Mouse (Mus musculus) lung, embryonic 16.5 days (tissue): ENCODE measurements around the gene Slc30a1. TPM values are rescaled to one million over a fixed set of nuclear protein-coding genes. Genes with fewer than 3 reads are reported as not detected.

Experiments used
- ATAC-seq: fragments of 200-750 bp; cut with Nextera tagmentation; 2 replicates; pipeline ENCODE4 v1.8.0; 2017; ENCODE audit warnings: low read depth, mild to moderate bottlenecking, moderate library complexity
- H3K27ac ChIP-seq: fragments of 300-500 bp; sonication (generic); 2 replicates; pipeline ENCODE4 v1.5.1; 2014; ENCODE audit warnings: mild to moderate bottlenecking, control low read depth, low read length
- H3K27me3 ChIP-seq: fragments of 300-500 bp; sonication (generic); 2 replicates; pipeline ENCODE4 v1.6.1; 2014; ENCODE audit warnings: low read depth, low read length, mixed read lengths; ENCODE audit not compliant: control insufficient read depth, insufficient read depth
- H3K36me3 ChIP-seq: fragments of 300-500 bp; sonication (generic); 2 replicates; pipeline ENCODE4 v1.6.1; 2014; ENCODE audit warnings: low read length; ENCODE audit not compliant: control insufficient read depth, insufficient read depth
- H3K4me1 ChIP-seq: fragments of 300-500 bp; sonication (generic); replicated peaks from 2 replicates; pipeline ENCODE4 v1.6.1; 2014; ENCODE audit warnings: low read length, mixed read lengths; ENCODE audit not compliant: control insufficient read depth, insufficient read depth
- H3K4me2 ChIP-seq: fragments of 300-500 bp; sonication (generic); 2 replicates; pipeline ENCODE4 v1.6.1; 2014; ENCODE audit warnings: low read depth, low read length, control low read depth
- H3K4me3 ChIP-seq: fragments of 300-500 bp; sonication (generic); 2 replicates; pipeline ENCODE4 v1.5.1; 2014; ENCODE audit warnings: mild to moderate bottlenecking, low read length, control low read depth
- H3K9ac ChIP-seq: fragments of 300-500 bp; sonication (generic); 2 replicates; pipeline ENCODE4 v1.6.1; 2014; ENCODE audit warnings: low read length, control low read depth
- H3K9me3 ChIP-seq: fragments of 300-500 bp; sonication (generic); 2 replicates; pipeline ENCODE4 v1.6.1; 2016; ENCODE audit warnings: low read length; ENCODE audit not compliant: control insufficient read depth
- WGBS: fragments of 180-500 bp; shearing (Covaris S2); extraction: QIAGEN DNeasy Blood & Tissue Kit; methylation state at CpG from one replicate; pipeline ENCODE4 v1.1.7; 2014; 5-methylcytosine and 5-hydroxymethylcytosine counted together
- polyA plus RNA-seq: library from polyadenylated mRNA; unstranded; fragments of >200 nt; fragmentation: Nextera tagmentation; extraction: Ambion mirVana; gene quantifications from 2 replicates; pipeline ENCODE4 v1.2.1, GENCODE M21; 2015

Slc30a1 gene
- polyA plus RNA-seq, 1 experiment from 2014 or later, result 1.8 TPM

DNA sequence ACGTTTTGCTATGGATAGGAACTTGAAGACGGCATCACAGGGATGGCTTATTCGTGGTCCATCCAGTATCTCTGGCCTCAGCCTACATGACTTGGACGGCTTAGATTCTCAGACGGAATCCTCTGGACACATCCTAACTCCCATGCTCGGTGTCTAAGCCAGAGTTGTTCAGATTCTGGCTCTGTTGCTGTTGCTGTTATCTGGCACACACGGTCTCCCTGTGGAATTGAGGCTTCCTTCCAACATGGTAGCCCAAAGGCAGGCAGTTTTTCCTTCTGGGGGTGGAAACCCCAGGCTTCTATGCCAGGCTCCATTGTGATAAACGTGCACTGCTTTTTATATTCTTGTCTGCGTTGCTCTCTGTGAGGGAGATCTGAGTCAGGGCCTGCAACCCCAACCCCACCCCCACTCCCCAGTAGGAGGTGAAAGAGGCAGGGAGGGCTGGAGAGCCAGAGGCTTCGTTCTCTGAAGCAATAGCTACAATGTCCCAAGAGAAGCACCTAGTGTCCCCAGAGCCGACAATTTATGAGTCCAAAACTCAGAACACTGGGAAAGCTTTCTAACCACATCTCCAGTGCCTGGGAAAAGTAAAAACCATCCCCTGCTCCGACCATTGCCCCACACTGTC, 23.4 kb downstream of the Slc30a1 start:
- Histone ChIP-seq H3K36me3 (no peaks in the 10 kb centered on the region), H3K27me3 (no peaks in the 10 kb centered on the region), H3K4me3 (no peak overlapping the region), H3K9me3 (no peaks in the 10 kb centered on the region), H3K4me1 (no peaks in the 10 kb centered on the region), H3K27ac (no peak overlapping the region), H3K4me2 (no peak overlapping the region), H3K9ac (no peak overlapping the region)
- 67% methylated on average over 12 of the region's 12 CpGs for WGBS
- no peak for ATAC-seq

DNA sequence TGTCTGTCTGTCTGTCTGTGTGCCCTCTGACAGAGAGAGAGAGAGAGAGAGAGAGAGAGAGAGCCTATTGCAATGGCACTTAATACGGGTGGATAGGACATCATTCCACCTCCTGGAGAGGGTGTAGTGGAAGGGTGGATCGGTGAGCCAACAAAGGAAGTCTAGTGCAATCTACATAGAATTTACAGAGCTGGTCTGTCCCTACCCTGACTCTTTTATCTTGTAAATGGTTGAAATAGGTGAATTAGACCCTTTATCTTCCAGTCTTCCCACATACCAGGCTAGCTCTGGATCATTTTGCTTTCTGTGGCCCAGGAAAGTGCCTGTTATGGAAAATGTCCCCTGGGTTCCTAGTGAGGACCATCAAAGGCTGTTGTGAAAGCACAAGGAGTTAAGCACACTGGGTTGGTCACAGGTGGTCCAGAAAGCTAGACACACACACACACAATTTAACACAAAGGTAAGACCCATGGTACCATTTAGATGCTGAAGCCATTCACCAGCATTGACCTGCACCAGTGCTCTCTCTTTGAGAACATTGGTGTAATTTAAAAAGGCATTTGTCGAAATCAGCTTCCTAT, 24.0 kb downstream of the Slc30a1 start:
- ATAC-seq, result no peak
- H3K4me2 ChIP-seq, result no peak overlapping the region
- H3K36me3 ChIP-seq, result no peaks in the 10 kb centered on the region
- H3K27ac ChIP-seq, result no peak overlapping the region
- 79% methylated on average over 3 of the region's 3 CpGs for WGBS
- H3K27me3 ChIP-seq, result no peaks in the 10 kb centered on the region
- no peak overlapping the region for H3K4me3 ChIP-seq
- no peaks in the 10 kb centered on the region for H3K9me3 ChIP-seq
- H3K4me1 ChIP-seq, result no peaks in the 10 kb centered on the region
- H3K9ac ChIP-seq, result no peak overlapping the region

DNA sequence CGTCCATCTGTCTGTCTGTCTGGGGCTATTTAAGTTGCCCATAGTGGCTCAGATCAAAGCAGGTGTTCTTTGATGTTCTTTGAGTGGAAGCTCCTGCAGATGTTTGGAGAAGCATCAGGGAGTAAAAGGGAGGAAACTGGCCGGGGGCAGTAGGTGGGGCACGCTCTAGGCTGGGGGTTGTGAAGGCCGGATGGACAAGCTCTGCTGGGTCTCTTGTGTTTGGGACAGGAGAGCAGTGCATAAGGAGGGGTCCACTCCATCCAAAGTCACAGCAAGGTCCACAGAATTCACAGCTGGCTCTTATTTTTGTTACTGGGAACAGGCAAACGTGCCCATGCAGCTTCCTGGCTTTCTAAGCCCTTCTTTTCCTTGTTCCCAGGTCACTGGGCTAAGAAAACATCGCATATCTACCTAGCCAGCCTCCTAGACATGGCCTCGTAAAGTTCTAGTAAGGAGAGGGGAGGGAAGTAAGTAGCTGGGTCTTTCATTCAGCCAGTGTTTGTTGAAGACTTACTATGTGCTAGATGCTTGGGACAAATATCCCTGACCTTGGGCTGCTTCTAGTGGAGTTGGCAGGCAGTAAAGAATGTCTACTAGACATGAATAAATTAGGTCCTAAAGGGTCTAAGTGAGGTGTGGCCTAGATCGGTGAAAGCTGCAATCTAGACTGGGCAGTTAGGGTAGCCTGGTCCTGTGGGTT, 25.9 kb downstream of the Slc30a1 start:
- no peak overlapping the region for H3K27ac ChIP-seq
- no peaks in the 10 kb centered on the region for H3K9me3 ChIP-seq
- H3K36me3 ChIP-seq, result no peaks in the 10 kb centered on the region
- WGBS, result 58% methylated on average over 8 of the region's 8 CpGs
- no peak overlapping the region for H3K4me3 ChIP-seq
- H3K9ac ChIP-seq, result no peak overlapping the region
- no peak for ATAC-seq
- H3K4me1 ChIP-seq, result no peaks in the 10 kb centered on the region
- no peak overlapping the region for H3K4me2 ChIP-seq
- no peaks in the 10 kb centered on the region for H3K27me3 ChIP-seq

DNA sequence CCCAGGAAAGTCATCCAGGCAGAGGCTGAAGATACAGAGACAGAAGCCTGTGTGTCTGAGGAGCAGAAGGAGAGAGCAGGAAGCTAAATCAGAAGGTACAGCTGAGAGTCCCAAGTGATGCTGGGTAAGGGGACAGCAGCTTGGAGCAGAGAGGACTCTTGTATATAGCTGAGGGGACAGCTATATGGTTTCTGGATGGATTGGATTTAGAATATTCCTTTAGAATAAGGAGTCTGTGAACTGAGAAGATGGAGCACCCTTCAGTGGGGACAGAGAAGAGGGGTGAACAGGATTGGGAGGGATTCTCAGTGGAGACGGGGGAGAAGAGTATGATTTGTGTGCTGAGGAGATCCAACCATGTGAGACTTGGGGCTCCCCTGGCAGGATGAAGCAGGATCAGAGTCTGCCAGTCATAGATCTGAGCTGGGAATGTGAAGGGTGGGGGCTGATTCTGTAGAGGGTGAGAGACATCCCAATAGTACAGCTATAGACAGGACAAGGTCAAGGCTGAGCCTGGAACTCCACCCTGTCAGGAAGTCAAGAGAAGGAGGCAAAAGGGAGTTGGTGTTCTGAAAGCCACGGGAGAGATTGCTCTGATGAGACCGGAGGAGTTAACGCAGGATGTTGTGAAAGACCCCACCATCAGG, 26.5 kb downstream of the Slc30a1 start:
- Histone ChIP-seq H3K36me3 (no peaks in the 10 kb centered on the region), H3K27ac (no peak overlapping the region), H3K27me3 (no peaks in the 10 kb centered on the region), H3K4me2 (no peak overlapping the region), H3K4me1 (no peaks in the 10 kb centered on the region), H3K9ac (no peak overlapping the region), H3K9me3 (no peaks in the 10 kb centered on the region), H3K4me3 (no peak overlapping the region)
- ATAC-seq, result no peak
- WGBS, result 58% methylated on average over 4 of the region's 4 CpGs

DNA sequence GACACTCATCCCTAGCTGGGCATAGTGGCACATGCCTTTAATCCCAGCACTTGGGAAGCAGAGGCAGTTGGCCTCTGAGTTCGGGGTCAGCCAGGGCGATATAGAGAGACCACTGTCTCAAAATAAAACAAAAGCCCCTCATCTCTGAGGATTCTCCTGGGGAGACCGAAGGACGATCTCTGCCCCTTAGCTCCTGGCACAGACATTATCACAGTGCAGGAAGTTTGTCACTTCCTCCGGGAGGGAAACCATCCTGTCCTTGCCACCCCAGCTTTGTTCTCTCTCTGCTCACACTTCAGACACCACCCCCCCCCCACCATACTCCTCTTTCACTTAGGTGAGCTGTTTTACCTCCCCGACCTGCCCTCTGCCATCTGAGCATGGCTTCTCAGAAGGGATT, 37.1 kb downstream of the Slc30a1 start:
- Histone ChIP-seq H3K36me3 (no peaks in the 10 kb centered on the region), H3K4me1 (0 out of 2 replicates have a peak, but pooled peaks cover 2% of the 10 kb centered on the region), H3K9ac (no peak overlapping the region), H3K4me2 (no peak overlapping the region), H3K9me3 (no peaks in the 10 kb centered on the region), H3K27me3 (no peaks in the 10 kb centered on the region), H3K4me3 (no peak overlapping the region), H3K27ac (no peak overlapping the region)
- WGBS, result 58% methylated on average over 6 of the region's 6 CpGs
- ATAC-seq, result no peak

DNA sequence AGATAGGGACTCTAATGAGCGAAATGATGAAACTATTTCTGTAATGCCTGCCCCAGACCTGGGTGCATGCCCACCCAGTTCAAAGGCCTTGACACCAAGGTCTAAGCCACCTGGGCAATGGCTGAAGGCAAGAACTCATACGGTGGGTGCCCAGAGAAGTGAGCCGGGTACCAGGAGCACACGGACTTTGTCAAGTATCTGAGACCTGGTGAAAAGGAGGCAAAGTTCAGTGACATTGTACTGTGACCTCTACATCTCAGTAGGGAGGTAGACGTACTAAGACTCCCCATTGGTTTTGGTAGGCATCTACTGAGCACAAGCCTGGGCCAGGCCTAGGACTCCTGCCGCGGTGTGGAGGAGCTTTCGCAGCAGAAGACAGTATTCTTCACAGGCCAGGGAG, 38.8 kb downstream of the Slc30a1 start:
- H3K9me3 ChIP-seq, result no peaks in the 10 kb centered on the region
- no peak for ATAC-seq
- 91% methylated on average over 8 of the region's 8 CpGs for WGBS
- H3K4me3 ChIP-seq, result no peak overlapping the region
- no peaks in the 10 kb centered on the region for H3K27me3 ChIP-seq
- H3K9ac ChIP-seq, result no peak overlapping the region
- H3K4me1 ChIP-seq, result 0 out of 2 replicates have a peak, but pooled peaks cover 2% of the 10 kb centered on the region
- H3K36me3 ChIP-seq, result no peaks in the 10 kb centered on the region
- H3K27ac ChIP-seq, result no peak overlapping the region
- H3K4me2 ChIP-seq, result no peak overlapping the region

DNA sequence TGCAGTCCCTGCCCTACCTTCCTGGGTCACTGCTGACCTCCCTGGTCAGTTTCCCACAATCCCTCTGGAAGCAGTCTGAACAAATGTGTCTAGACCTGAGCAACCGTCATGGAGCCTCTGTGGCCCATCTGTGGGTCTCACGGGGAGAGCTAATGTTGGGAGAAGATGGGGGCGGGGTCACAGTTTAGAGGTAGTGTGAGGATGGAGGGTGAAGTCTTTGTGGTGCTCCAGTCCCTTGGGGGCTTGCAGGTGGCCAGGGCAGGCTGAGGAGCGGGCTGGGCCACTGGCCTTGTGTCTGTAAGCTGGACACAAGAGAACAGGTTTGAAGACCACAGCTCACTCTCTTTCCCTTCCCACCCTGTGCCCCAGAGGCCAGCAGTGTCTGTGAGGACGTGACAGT, 39.2 kb downstream of the Slc30a1 start:
- Histone ChIP-seq H3K9ac (no peak overlapping the region), H3K4me2 (no peak overlapping the region), H3K36me3 (no peaks in the 10 kb centered on the region), H3K4me3 (no peak overlapping the region), H3K27ac (no peak overlapping the region), H3K9me3 (no peaks in the 10 kb centered on the region), H3K27me3 (no peaks in the 10 kb centered on the region), H3K4me1 (0 out of 2 replicates have a peak, but pooled peaks cover 2% of the 10 kb centered on the region)
- WGBS, result 78% methylated on average over 5 of the region's 5 CpGs
- no peak for ATAC-seq

DNA sequence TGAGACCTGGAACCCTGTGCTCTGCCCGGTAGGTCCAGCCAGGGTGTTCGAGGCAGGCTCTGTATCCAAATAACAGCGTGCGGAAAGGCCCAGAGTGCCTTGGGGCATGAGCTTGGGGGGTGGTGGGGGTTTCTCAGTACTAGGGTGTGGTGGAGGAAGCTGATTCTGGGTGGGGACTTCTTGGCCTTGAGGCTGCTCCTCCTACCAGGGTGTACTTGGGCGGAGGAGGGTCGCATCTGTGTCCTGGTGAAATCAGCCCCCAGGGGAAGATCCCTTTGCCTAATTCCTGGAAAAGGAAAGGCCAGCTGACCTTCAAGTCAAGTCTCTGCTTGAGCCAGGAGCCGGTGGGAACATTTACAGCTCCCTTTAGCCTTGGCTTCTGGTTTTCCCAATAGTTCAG, 39.7 kb downstream of the Slc30a1 start:
- 75% methylated on average over 7 of the region's 7 CpGs for WGBS
- H3K27ac ChIP-seq, result peak overlapping the region; percentile 51
- no peak for ATAC-seq

DNA sequence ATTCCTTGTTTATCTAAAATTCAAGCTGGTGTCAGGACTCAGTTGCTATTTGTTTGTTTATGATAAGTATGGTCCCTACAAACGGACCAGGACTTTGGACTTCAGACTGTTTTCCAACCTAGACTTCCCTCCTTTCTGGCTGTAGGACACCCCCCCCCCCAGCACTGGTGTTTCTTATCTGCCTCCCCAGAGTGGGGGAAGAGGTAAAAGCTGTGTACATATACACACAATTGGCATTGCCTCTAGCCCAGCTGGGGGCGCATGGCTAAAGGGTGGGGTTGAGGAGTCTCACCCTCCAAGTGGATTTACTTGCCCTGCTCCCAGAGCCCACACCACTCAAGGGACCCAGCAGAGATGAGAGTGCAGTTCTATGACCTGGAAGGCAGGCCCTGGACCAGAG, 40.3 kb downstream of the Slc30a1 start:
- no peaks in the 10 kb centered on the region for H3K27me3 ChIP-seq
- H3K9me3 ChIP-seq, result no peaks in the 10 kb centered on the region
- WGBS, result 30% methylated on average over 2 of the region's 2 CpGs
- ATAC-seq, result no peak
- no peak overlapping the region for H3K4me2 ChIP-seq
- H3K9ac ChIP-seq, result no peak overlapping the region
- no peak overlapping the region for H3K4me3 ChIP-seq
- no peak overlapping the region for H3K27ac ChIP-seq
- no peaks in the 10 kb centered on the region for H3K36me3 ChIP-seq
- 0 out of 2 replicates have a peak, but pooled peaks cover 2% of the 10 kb centered on the region for H3K4me1 ChIP-seq

More for the DNA sequence above, 39.7 kb downstream of the Slc30a1 start:
- H3K4me1 ChIP-seq, result 0 out of 2 replicates have a peak, but pooled peaks cover 2% of the 10 kb centered on the region
- no peak overlapping the region for H3K4me3 ChIP-seq
- no peak overlapping the region for H3K4me2 ChIP-seq
- no peak overlapping the region for H3K9ac ChIP-seq
- no peaks in the 10 kb centered on the region for H3K9me3 ChIP-seq
- H3K27me3 ChIP-seq, result no peaks in the 10 kb centered on the region
- no peaks in the 10 kb centered on the region for H3K36me3 ChIP-seq
